Mouse (Mus musculus) stomach, postnatal 0 days (tissue): ENCODE measurements around the gene Pou2af1. TPM values are rescaled to one million over a fixed set of nuclear protein-coding genes. Genes with fewer than 3 reads are reported as not detected.

Source experiments
- ATAC-seq: fragments of 200-750 bp; cut with Nextera tagmentation; 2 replicates; pipeline ENCODE4 v1.8.0; 2017; ENCODE audit not compliant: low FRiP score, low TSS enrichment
- DNase-seq: peaks from one replicate; pipeline ENCODE4 v3.0.0-alpha.2; 2016; ENCODE audit warnings: low spot score
- H3K27ac ChIP-seq: fragments of 300-500 bp; sonication (generic); replicated peaks from 2 replicates; pipeline ENCODE4 v1.5.1; 2014; ENCODE audit warnings: mild to moderate bottlenecking, control low read depth
- H3K27me3 ChIP-seq: fragments of 300-500 bp; sonication (generic); 2 replicates; pipeline ENCODE4 v1.6.1; 2014; ENCODE audit warnings: low read length; ENCODE audit not compliant: control insufficient read depth, insufficient read depth
- H3K36me3 ChIP-seq: fragments of 300-500 bp; sonication (generic); 2 replicates; pipeline ENCODE4 v1.6.1; 2014; ENCODE audit warnings: low read length, mixed read lengths; ENCODE audit not compliant: control insufficient read depth, insufficient read depth
- H3K4me1 ChIP-seq: fragments of 300-500 bp; sonication (generic); replicated peaks from 2 replicates; pipeline ENCODE4 v1.6.1; 2014; ENCODE audit warnings: antibody characterized with exemption; ENCODE audit not compliant: control insufficient read depth, insufficient read depth
- H3K4me2 ChIP-seq: fragments of 300-500 bp; sonication (generic); replicated peaks from 2 replicates; pipeline ENCODE4 v1.6.1; 2014; ENCODE audit warnings: low read depth, mild to moderate bottlenecking, control low read depth, moderate library complexity
- H3K4me3 ChIP-seq: fragments of 300-500 bp; sonication (generic); 2 replicates; pipeline ENCODE4 v1.5.1; 2014; ENCODE audit warnings: low read depth, low read length, control low read depth
- H3K9ac ChIP-seq: fragments of 300-500 bp; sonication (generic); 2 replicates; pipeline ENCODE4 v1.6.1; 2014; ENCODE audit warnings: mild to moderate bottlenecking, low read length, control low read depth, mixed read lengths
- H3K9me3 ChIP-seq: fragments of 300-500 bp; sonication (generic); 2 replicates; pipeline ENCODE4 v1.6.1; 2016; ENCODE audit warnings: low read length; ENCODE audit not compliant: control insufficient read depth
- CTCF ChIP-seq: IDR thresholded peaks from 2 replicates; pipeline ENCODE4 v1.5.1; 2016; ENCODE audit warnings: antibody characterized with exemption, low read depth, mild to moderate bottlenecking, moderate library complexity
- EP300 ChIP-seq: optimal IDR thresholded peaks from 2 replicates; pipeline ENCODE3; 2016; ENCODE audit warnings: antibody characterized with exemption
- WGBS: fragments of 180-500 bp; shearing (Covaris S2); extraction: QIAGEN DNeasy Blood & Tissue Kit; methylation state at CpG from one replicate; pipeline ENCODE4 v1.1.7; 2014; 5-methylcytosine and 5-hydroxymethylcytosine counted together
- polyA plus RNA-seq: library from polyadenylated mRNA; unstranded; fragments of >200 nt; fragmentation: Nextera tagmentation; extraction: Ambion mirVana; gene quantifications from 2 replicates; pipeline ENCODE4 v1.2.1, GENCODE M21; 2015

Gene Pou2af1
- polyA plus RNA-seq, 1 experiment from 2014 or later, result 0.12 TPM

GRCm38 (mm10) chr9:51211191-51211590 is 2.3 kb upstream of the Pou2af1 start:
- H3K4me2 ChIP-seq, result no peak overlapping the region
- H3K27ac ChIP-seq, result no peak overlapping the region
- ATAC-seq, result no peak
- no peaks in the 10 kb centered on the region for H3K9me3 ChIP-seq
- no peak for DNase-seq
- TF ChIP-seq EP300 (no peak), CTCF (no peak)
- 55% methylated on average over 6 of the region's 6 CpGs for WGBS
- H3K4me3 ChIP-seq, result no peak overlapping the region
- no peaks in the 10 kb centered on the region for H3K36me3 ChIP-seq
- no peak overlapping the region for H3K9ac ChIP-seq
- no peaks in the 10 kb centered on the region; the same call in 1 of the 2 replicates for H3K4me1 ChIP-seq
- H3K27me3 ChIP-seq, result no peaks in the 10 kb centered on the region

- H3K36me3 ChIP-seq, result no peaks in the 10 kb centered on the region
- no peak overlapping the region for H3K4me2 ChIP-seq
- no peak for DNase-seq
- TF ChIP-seq EP300 (no peak), CTCF (no peak)
- no peak overlapping the region for H3K4me3 ChIP-seq
- H3K9ac ChIP-seq, result no peak overlapping the region
- WGBS, result 87% methylated on average over 6 of the region's 6 CpGs
- H3K4me1 ChIP-seq, result no peaks in the 10 kb centered on the region; the same call in 1 of the 2 replicates
- ATAC-seq, result no peak
- no peak overlapping the region for H3K27ac ChIP-seq
- no peaks in the 10 kb centered on the region for H3K9me3 ChIP-seq
- no peaks in the 10 kb centered on the region for H3K27me3 ChIP-seq
These were observed 275 bp downstream of the Pou2af1 start for GRCm38 (mm10) chr9:51213729-51214237.

DNA sequence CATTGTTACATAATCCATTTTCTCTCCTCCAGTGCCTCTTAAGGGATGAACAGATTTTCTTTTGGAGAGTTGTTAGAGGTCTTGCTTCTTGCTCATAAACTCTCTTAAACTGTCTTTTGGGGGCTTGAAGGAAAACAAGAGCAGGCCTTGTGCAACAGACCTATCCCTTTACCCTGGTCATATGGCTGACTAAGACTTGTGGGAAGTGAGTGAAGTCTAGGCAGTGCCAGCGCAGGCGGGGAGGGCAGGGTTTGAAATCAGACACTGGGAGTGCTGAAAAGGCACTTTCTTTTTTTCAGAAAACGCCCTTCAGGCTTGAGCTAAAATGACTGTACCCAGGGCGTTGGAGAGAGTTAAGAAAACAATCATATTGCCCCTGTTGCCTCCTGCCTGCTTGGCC is 1.8 kb downstream of the Pou2af1 start:
- Histone ChIP-seq H3K9ac (no peak overlapping the region), H3K27me3 (no peaks in the 10 kb centered on the region), H3K4me1 (no peaks in the 10 kb centered on the region; the same call in 1 of the 2 replicates), H3K9me3 (no peaks in the 10 kb centered on the region), H3K27ac (no peak overlapping the region), H3K4me2 (no peak overlapping the region), H3K4me3 (no peak overlapping the region), H3K36me3 (no peaks in the 10 kb centered on the region)
- no peak for TF ChIP-seq CTCF
- no peak for TF ChIP-seq EP300
- 36% methylated on average over 4 of the region's 4 CpGs for WGBS
- ATAC-seq (0 out of 2 replicates have a peak, but pooled peaks have one; percentile 60), DNase-seq (peak; percentile 30)

DNA sequence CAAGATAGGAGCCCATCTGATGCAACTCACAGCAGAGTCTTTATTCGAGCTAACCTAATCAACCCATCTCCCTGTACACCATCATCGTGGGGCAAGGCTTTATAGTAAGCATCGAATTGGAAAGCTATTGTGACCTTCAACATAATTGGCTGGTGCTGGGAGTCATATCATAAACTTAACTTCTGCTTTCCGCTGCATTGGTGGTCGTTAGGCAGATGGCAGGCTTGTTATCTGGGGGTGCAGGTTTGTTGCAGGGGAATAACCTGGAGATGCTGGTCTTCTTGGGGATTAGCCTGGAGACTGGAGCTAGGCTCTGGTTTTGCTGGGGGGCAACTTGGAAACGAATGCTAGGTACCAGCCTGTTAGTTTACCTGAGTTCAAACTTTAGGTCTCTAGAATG is 2.4 kb downstream of the Pou2af1 start:
- H3K4me3 ChIP-seq, result no peak overlapping the region
- no peak for DNase-seq
- no peaks in the 10 kb centered on the region; the same call in 1 of the 2 replicates for H3K4me1 ChIP-seq
- no peaks in the 10 kb centered on the region for H3K27me3 ChIP-seq
- H3K27ac ChIP-seq, result no peak overlapping the region
- TF ChIP-seq EP300 (no peak), CTCF (no peak)
- WGBS, result 77% methylated on average over 6 of the region's 6 CpGs
- no peak for ATAC-seq
- no peak overlapping the region for H3K4me2 ChIP-seq
- no peaks in the 10 kb centered on the region for H3K36me3 ChIP-seq
- no peaks in the 10 kb centered on the region for H3K9me3 ChIP-seq
- H3K9ac ChIP-seq, result no peak overlapping the region

DNA sequence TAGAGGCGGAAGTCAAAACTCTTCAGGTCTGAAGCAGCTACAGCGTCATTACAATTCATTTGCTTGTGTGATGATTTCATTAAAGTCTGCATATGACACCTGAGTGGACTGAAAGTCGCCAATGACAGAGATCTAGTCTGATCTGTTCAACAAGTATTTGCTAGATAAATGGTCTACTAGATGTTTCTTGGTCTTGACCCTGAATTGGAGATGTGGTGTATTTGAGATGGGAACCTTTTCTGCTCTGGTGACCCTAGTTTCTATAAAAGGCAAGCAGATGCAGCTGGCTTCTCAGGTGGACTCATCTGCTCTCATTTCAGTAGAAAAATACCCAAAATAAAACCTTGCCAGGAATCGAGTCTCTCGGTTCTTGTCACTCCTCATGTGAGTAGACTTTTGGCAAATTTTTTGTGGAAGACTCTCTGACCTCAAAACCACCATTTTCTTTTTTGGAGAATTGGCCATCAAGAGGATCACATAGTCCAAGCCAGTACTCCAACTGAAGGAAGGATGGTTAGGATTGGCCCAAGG is 12.2 kb downstream of the Pou2af1 start:
- Histone ChIP-seq H3K4me1 (no peaks in the 10 kb centered on the region), H3K9me3 (no peaks in the 10 kb centered on the region), H3K9ac (no peak overlapping the region), H3K4me3 (no peak overlapping the region), H3K4me2 (no peak overlapping the region), H3K27me3 (no peaks in the 10 kb centered on the region), H3K27ac (no peak overlapping the region), H3K36me3 (no peaks in the 10 kb centered on the region)
- ATAC-seq, result no peak
- TF ChIP-seq EP300 (no peak), CTCF (no peak)
- 87% methylated on average over 5 of the region's 5 CpGs for WGBS
- DNase-seq, result no peak

- Histone ChIP-seq H3K4me1 (no peaks in the 10 kb centered on the region), H3K4me2 (no peak overlapping the region), H3K27me3 (no peaks in the 10 kb centered on the region), H3K4me3 (no peak overlapping the region), H3K9ac (no peak overlapping the region), H3K36me3 (no peaks in the 10 kb centered on the region), H3K9me3 (no peaks in the 10 kb centered on the region), H3K27ac (no peak overlapping the region)
- 42% methylated on average over 4 of the region's 4 CpGs for WGBS
- TF ChIP-seq EP300, result no peak
- no peak for TF ChIP-seq CTCF
- peak; percentile 68 for DNase-seq
- peak; percentile 93 for ATAC-seq
These were observed 17.3 kb downstream of the Pou2af1 start for GRCm38 (mm10) chr9:51230701-51231389.
